ENCODE assay signal across 24 mouse cellular contexts in genomic region chr11:85913506-85913905, GRCm38 (mm10). TPM values are rescaled to one million over a fixed set of nuclear protein-coding genes. Genes with fewer than 3 reads are reported as not detected.
DNase-seq lines count a peak whose midpoint lies in the region; ATAC-seq lines count a peak whose summit lies in the region.
"Had no signal": no experiment of that assay in that cellular context is flagged by ENCODE, and none has a peak within 500 bp of the region (broad histone marks: within the 10 kb centered on the region; RNA-seq: fewer than 3 reads in every experiment).

No protein-coding gene starts in this region.

- peaks cover 34% of the 10 kb centered on the region for H3K4me1 ChIP-seq in midbrain, embryonic 13.5 days (replicated peaks)

- H3K4me3 ChIP-seq in midbrain, embryonic 13.5 days (replicated peaks): no peak overlapping the region
- H3K4me3 ChIP-seq: erythroblast, embryonic 14.5 days; heart, embryonic 12.5 days; hindbrain, embryonic 13.5 days; midbrain, embryonic 10.5 days had no signal

- no peak for ATAC-seq in midbrain, embryonic 13.5 days
- ATAC-seq: forebrain, embryonic 14.5 days; inflammation-experienced regulatory T-cells, adult 6 months; Patski had no signal

- no peaks in the 10 kb centered on the region for H3K9me3 ChIP-seq in midbrain, embryonic 13.5 days
- H3K9me3 ChIP-seq: heart, embryonic 12.5 days; hindbrain, embryonic 13.5 days; midbrain, embryonic 10.5 days had no signal

- no peak overlapping the region for H3K27ac ChIP-seq in midbrain, embryonic 13.5 days
- H3K27ac ChIP-seq: hindbrain, embryonic 13.5 days; liver, embryonic 14.5 days; macrophage; midbrain, embryonic 10.5 days had no signal

- no peak overlapping the region for H3K4me2 ChIP-seq in midbrain, embryonic 13.5 days (replicated peaks)
- H3K4me2 ChIP-seq: heart, embryonic 12.5 days; hindbrain, embryonic 13.5 days had no signal

- peaks cover 13% of the 10 kb centered on the region; the same call in 1 of the 2 replicates for H3K27me3 ChIP-seq in midbrain, embryonic 13.5 days

- WGBS in midbrain, embryonic 13.5 days: 91% methylated on average over 7 of the region's 7 CpGs

- no peak overlapping the region for H3K9ac ChIP-seq in midbrain, embryonic 13.5 days (replicated peaks)
- H3K9ac ChIP-seq: heart, embryonic 12.5 days; hindbrain, embryonic 13.5 days; liver, embryonic 14.5 days had no signal

- H3K36me3 ChIP-seq in midbrain, embryonic 13.5 days: no peaks in the 10 kb centered on the region
- H3K36me3 ChIP-seq: heart, embryonic 12.5 days; hindbrain, embryonic 13.5 days; midbrain, embryonic 10.5 days had no signal

- peak; percentile 26 to 44 for DNase-seq in adrenal gland, adult (ENCODE audit: inconsistent age in 2 of 2, low spot score in 1 of 2)
- DNase-seq in adrenal gland, adult 8-10 months: no peak
- peak; percentile 31 for DNase-seq in kidney, postnatal 10 days
- no peak for DNase-seq in kidney, postnatal 14 days
- DNase-seq in NIH3T3 (ENCODE audit: low read depth): peak; percentile 9
- DNase-seq in fibroblast of lung, adult 2 months (ENCODE audit: low read depth): peak; percentile 25
- no peak for DNase-seq in thymus, postnatal 0 days (ENCODE audit: low spot score)
- DNase-seq: cerebellum, adult 11-12 months; cerebellum, postnatal 36 days; kidney, adult 8-10 months; kidney, postnatal 36 days; retina, postnatal 1 day; thymus, postnatal 14 days had no signal

RNA-seq across cellular contexts. Expression of gene Tbx4, which starts 27.3 kb away (rescaled TPM):
- under 1 TPM in 2 of 4 experiments, not detected in 2; 0.10 to 0.15 TPM for total RNA-seq in adrenal gland, adult 8-10 months (2022)
- polyA plus RNA-seq in thymus, postnatal 0 days (2015; fragmentation: Nextera tagmentation; extraction: Ambion mirVana): 0.04 TPM in 1 of 2 replicates, not detected in the other
- polyA plus RNA-seq in midbrain, embryonic 13.5 days (2015; fragmentation: Nextera tagmentation; extraction: Ambion mirVana): 0.20 and 0.26 TPM in 2 replicates
- total RNA-seq: granulocyte monocyte progenitor cell, adult 5-6 weeks had no signal
- polyA plus RNA-seq: erythroblast, embryonic 14.5 days; inflammation-experienced regulatory T-cells, adult 6 months; macrophage; Patski had no signal

Comparison
In these comparisons a context has a peak if more than half of its experiments do, and no peak if none do; other contexts are left out.
1. DNase-seq: peak in adrenal gland, adult (2 of 2), kidney, postnatal 10 days (single experiment), NIH3T3 (single experiment) and fibroblast of lung, adult 2 months (single experiment); none in adrenal gland, adult 8-10 months (single experiment), kidney, postnatal 14 days (single experiment) and thymus, postnatal 0 days (single experiment).